Mouse (Mus musculus) embryonic facial prominence, embryonic 11.5 days (tissue): Measurements from ENCODE around the gene Ces4a. TPM values are rescaled to one million over a fixed set of nuclear protein-coding genes. Genes with fewer than 3 reads are reported as not detected.
A peak's percentile ranks its signal among the peaks of the same experiment; 100 is the strongest.
"Not testable (repeated sequence)": the region's sequence is repeated elsewhere in the genome, so short reads cannot be mapped to it uniquely, and the experiment has no call there.

Experiments used
- ATAC-seq: fragments of 200-750 bp; cut with Nextera tagmentation; replicated peaks from 2 replicates; pipeline ENCODE4 v1.8.0; 2017; ENCODE audit warnings: low read depth; ENCODE audit not compliant: insufficient number of reproducible peaks, low FRiP score, low TSS enrichment
- DNase-seq: peaks from one replicate; pipeline ENCODE4 v3.0.0-alpha.2; 2015; ENCODE audit warnings: low spot score
- H3K27ac ChIP-seq: fragments of 300-500 bp; sonication (generic); replicated peaks from 2 replicates; pipeline ENCODE4 v1.5.1; 2014; ENCODE audit warnings: mild to moderate bottlenecking, low read depth, low read length, control low read depth
- H3K27me3 ChIP-seq: fragments of 300-500 bp; sonication (generic); 2 replicates; pipeline ENCODE4 v1.6.1; 2014; ENCODE audit warnings: mild to moderate bottlenecking, low read length, moderate library complexity, mixed read lengths; ENCODE audit not compliant: control insufficient read depth, insufficient read depth
- H3K36me3 ChIP-seq: fragments of 300-500 bp; sonication (generic); replicated peaks from 2 replicates; pipeline ENCODE4 v1.6.1; 2014; ENCODE audit warnings: low read depth, mild to moderate bottlenecking, low read length, moderate library complexity, mixed read lengths; ENCODE audit not compliant: control insufficient read depth, insufficient read depth
- H3K4me1 ChIP-seq: fragments of 300-500 bp; sonication (generic); 2 replicates; pipeline ENCODE4 v1.6.1; 2014; ENCODE audit warnings: low read length, mixed read lengths; ENCODE audit not compliant: control insufficient read depth, insufficient read depth
- H3K4me2 ChIP-seq: fragments of 300-500 bp; sonication (generic); 2 replicates; pipeline ENCODE4 v1.6.1; 2014; ENCODE audit warnings: low read depth, mild to moderate bottlenecking, control low read depth, low read length, moderate library complexity
- H3K4me3 ChIP-seq: fragments of 300-500 bp; sonication (generic); 2 replicates; pipeline ENCODE4 v1.5.1; 2014; ENCODE audit warnings: low read depth, low read length, control low read depth
- H3K9ac ChIP-seq: fragments of 300-500 bp; sonication (generic); replicated peaks from 2 replicates; pipeline ENCODE4 v1.6.1; 2014; ENCODE audit warnings: mild to moderate bottlenecking, control low read depth, low read length
- H3K9me3 ChIP-seq: fragments of 300-500 bp; sonication (generic); replicated peaks from 2 replicates; pipeline ENCODE4 v1.6.1; 2016; ENCODE audit warnings: mild to moderate bottlenecking, low read length, inconsistent platforms, mixed read lengths; ENCODE audit not compliant: control insufficient read depth
- WGBS: fragments of 180-500 bp; shearing (Covaris S2); extraction: QIAGEN DNeasy Blood & Tissue Kit; methylation state at CpG from one replicate; pipeline ENCODE4 v1.1.7; 2014; 5-methylcytosine and 5-hydroxymethylcytosine counted together
- polyA plus RNA-seq: library from polyadenylated mRNA; unstranded; fragments of >200 nt; fragmentation: Nextera tagmentation; extraction: Ambion mirVana; gene quantifications from 2 replicates; pipeline ENCODE4 v1.2.1, GENCODE M21; 2014

Gene Ces4a
- polyA plus RNA-seq, 1 experiment from 2014 or later = not detected

GRCm38 (mm10) chr8:105171116-105172002 lies 39.8 kb downstream of the Ces4a start:
- Histone ChIP-seq H3K9ac (peak overlapping the region; percentile 99), H3K9me3 (no peaks in the 10 kb centered on the region), H3K4me3 (peak overlapping the region; percentile 97), H3K36me3 (no peaks in the 10 kb centered on the region; the same call in 1 of the 2 replicates), H3K4me1 (no peaks in the 10 kb centered on the region), H3K27me3 (no peaks in the 10 kb centered on the region), H3K4me2 (peak overlapping the region; percentile 43), H3K27ac (peak overlapping the region; percentile 99)
- ATAC-seq (peak; percentile 20; the same call in 1 of the 2 replicates), DNase-seq (peak; percentile 69)
- WGBS = under 1% methylated on average over 91 of the region's 92 CpGs

GRCm38 (mm10) chr8:105172003-105172362 lies 40.4 kb downstream of the Ces4a start:
- ATAC-seq (no peak), DNase-seq (no peak)
- Histone ChIP-seq H3K4me3 (peak overlapping the region; percentile 97), H3K27me3 (no peaks in the 10 kb centered on the region), H3K27ac (no peak overlapping the region), H3K36me3 (no peaks in the 10 kb centered on the region; the same call in none of the 2 replicates), H3K4me1 (no peaks in the 10 kb centered on the region), H3K9me3 (no peaks in the 10 kb centered on the region), H3K9ac (peak overlapping the region; percentile 41), H3K4me2 (peak overlapping the region; percentile 43)
- WGBS = 33% methylated on average over 6 of the region's 6 CpGs

- H3K36me3 ChIP-seq, H3K4me1 ChIP-seq, H3K9me3 ChIP-seq, H3K4me2 ChIP-seq, H3K27ac ChIP-seq, ATAC-seq, DNase-seq, H3K9ac ChIP-seq, H3K4me3 ChIP-seq, H3K27me3 ChIP-seq: not testable (repeated sequence)
- 98% methylated on average over 3 of the region's 3 CpGs for WGBS
Measured at GRCm38 (mm10) chr8:105175287-105175686, 43.7 kb downstream of the Ces4a start.

- Histone ChIP-seq H3K9ac (no peak overlapping the region), H3K4me2 (no peak overlapping the region), H3K36me3 (no peaks in the 10 kb centered on the region; the same call in none of the 2 replicates), H3K27ac (no peak overlapping the region), H3K27me3 (no peaks in the 10 kb centered on the region), H3K4me3 (no peak overlapping the region), H3K4me1 (no peaks in the 10 kb centered on the region), H3K9me3 (no peaks in the 10 kb centered on the region)
- ATAC-seq (no peak), DNase-seq (peak; percentile 58)
- 62% methylated on average over 6 of the region's 6 CpGs for WGBS
Measured at GRCm38 (mm10) chr8:105178211-105178800, 46.7 kb downstream of the Ces4a start.

- no peak overlapping the region for H3K9ac ChIP-seq
- no peaks in the 10 kb centered on the region; the same call in 1 of the 2 replicates for H3K36me3 ChIP-seq
- DNase-seq (no peak), ATAC-seq (no peak)
- no peaks in the 10 kb centered on the region for H3K4me1 ChIP-seq
- WGBS = 72% methylated on average over 1 of the region's 1 CpGs
- H3K4me2 ChIP-seq = no peak overlapping the region
- H3K27ac ChIP-seq = no peak overlapping the region
- H3K9me3 ChIP-seq = no peaks in the 10 kb centered on the region
- H3K27me3 ChIP-seq = no peaks in the 10 kb centered on the region
- no peak overlapping the region for H3K4me3 ChIP-seq
Measured at GRCm38 (mm10) chr8:105182201-105182600, 50.6 kb downstream of the Ces4a start.

- WGBS = 60% methylated on average over 1 of the region's 1 CpGs
- H3K27ac ChIP-seq = no peak overlapping the region
- no peak for ATAC-seq
Measured at GRCm38 (mm10) chr8:105186467-105187005, 54.9 kb downstream of the Ces4a start.

GRCm38 (mm10) chr8:105192182-105192581 lies 60.6 kb downstream of the Ces4a start:
- no peaks in the 10 kb centered on the region for H3K4me1 ChIP-seq
- no peak overlapping the region for H3K4me3 ChIP-seq
- H3K9ac ChIP-seq = no peak overlapping the region
- WGBS = 96% methylated on average over 5 of the region's 5 CpGs
- peaks cover 2% of the 10 kb centered on the region for H3K36me3 ChIP-seq
- no peak for ATAC-seq
- no peaks in the 10 kb centered on the region for H3K9me3 ChIP-seq
- H3K4me2 ChIP-seq = no peak overlapping the region
- no peaks in the 10 kb centered on the region for H3K27me3 ChIP-seq
- H3K27ac ChIP-seq = no peak overlapping the region
- no peak for DNase-seq

More at GRCm38 (mm10) chr8:105186467-105187005, 54.9 kb downstream of the Ces4a start:
- H3K4me1 ChIP-seq = no peaks in the 10 kb centered on the region
- no peak overlapping the region for H3K4me3 ChIP-seq
- H3K9me3 ChIP-seq = no peaks in the 10 kb centered on the region
- H3K36me3 ChIP-seq = no peaks in the 10 kb centered on the region; the same call in 1 of the 2 replicates
- H3K4me2 ChIP-seq = no peak overlapping the region
- no peaks in the 10 kb centered on the region for H3K27me3 ChIP-seq
- no peak for DNase-seq
- no peak overlapping the region for H3K9ac ChIP-seq
